Mouse (Mus musculus): ENCODE results near the gene Gda.

DNA sequence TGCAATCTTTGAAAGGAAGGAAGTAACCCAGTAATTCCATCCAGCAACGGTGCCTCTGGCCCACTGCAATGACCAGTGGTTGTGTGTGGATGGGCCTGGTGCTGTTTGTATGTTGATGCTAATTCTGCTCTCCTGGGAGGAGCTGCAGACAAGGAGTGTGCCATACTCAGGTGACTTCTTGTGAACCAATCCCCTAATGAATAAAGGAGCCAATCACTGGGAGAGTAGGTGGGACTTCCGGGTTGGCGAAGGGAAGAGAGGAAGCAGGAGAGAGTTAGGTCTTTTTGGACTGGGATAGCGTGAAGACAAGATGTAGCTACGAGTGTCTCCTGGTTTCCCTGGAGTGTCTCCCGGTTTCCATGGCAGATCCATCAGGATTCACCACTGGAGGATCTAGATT, 126.6 kb downstream of the Gda start:
- no peak for TF ChIP-seq CTCF (IDR thresholded peaks at IDR 0.05; ENCODE audit: extremely low read depth, insufficient read depth, low read length)
- no peak for TF ChIP-seq POLR2A (IDR thresholded peaks at IDR 0.05; ENCODE audit: extremely low read depth, insufficient read depth, low read length)

Data from cortical plate, adult 2 months (tissue).